Mouse (Mus musculus) G1E-ER4 (cell line): Measurements from ENCODE around the gene Fam199x. TPM values are rescaled to one million over a fixed set of nuclear protein-coding genes. Genes with fewer than 3 reads are reported as not detected.

Experiments used
- GATA1 ChIP-seq: IDR thresholded peaks from one replicate; pipeline ENCODE4 v1.8.0; 2012; ENCODE audit warnings: low read length, inconsistent platforms
- polyA plus RNA-seq: library from polyadenylated mRNA; stranded (reverse); fragments of >175 nt; gene quantifications from 2 replicates; pipeline ENCODE4 v1.2.3, GENCODE M21; 2012

The Fam199x gene
- polyA plus RNA-seq, 1 experiment: 2.4 TPM

GRCm38 (mm10) chrX:137119675-137120423 lies 70.5 kb downstream of the Fam199x start:
- no peak for TF ChIP-seq GATA1

- no peak for TF ChIP-seq GATA1
Measured at GRCm38 (mm10) chrX:137121718-137122117, 72.3 kb downstream of the Fam199x start, which contains the start of gene Esx1. Gene Esx1 (minus strand): TSS chrX:137122083.

- TF ChIP-seq GATA1: no peak
Measured at GRCm38 (mm10) chrX:137127542-137127941, 78.1 kb downstream of the Fam199x start.

Other genes with a start within 250 kb of the Fam199x start
- gene Plp1, start 226.9 kb upstream of the Fam199x start, polyA plus RNA-seq: 0.11 and 0.13 TPM in 2 replicates
- gene Rab9b, start 180.8 kb upstream of the Fam199x start, polyA plus RNA-seq: not detected in 2 replicates
- gene H2bfm, start 122.3 kb upstream of the Fam199x start, polyA plus RNA-seq: not detected in 2 replicates
- gene Tmsb15b2, start 74.1 kb upstream of the Fam199x start, polyA plus RNA-seq: not detected in 2 replicates
- not detected in 2 replicates for gene Tmsb15l, start 72.7 kb upstream of the Fam199x start, polyA plus RNA-seq
- not detected in 2 replicates for gene Tmsb15b1, start 72.7 kb upstream of the Fam199x start, polyA plus RNA-seq
- not detected in 2 replicates for gene Zcchc18, start 56.4 kb upstream of the Fam199x start, polyA plus RNA-seq
- gene Slc25a53, start 11.3 kb upstream of the Fam199x start, polyA plus RNA-seq: 0.42 and 0.73 TPM in 2 replicates
- not detected in 2 replicates for gene Esx1, start 72.5 kb downstream of the Fam199x start, polyA plus RNA-seq